Mouse (Mus musculus) neutrophil, adult 83 days (primary cell): Measurements from ENCODE around the gene Perp. TPM values are rescaled to one million over a fixed set of nuclear protein-coding genes. Genes with fewer than 3 reads are reported as not detected.

Experiments used
- total RNA-seq, 2 experiments: library from RNA; stranded (reverse); gene quantifications; one replicate each; pipeline ENCODE4 v1.2.4; 2023

Perp gene
- total RNA-seq, result 10 to 100 TPM; 32.8 to 34.1 TPM

GRCm38 (mm10) chr10:18844441-18845286, at the start of gene Perp:
Gene Perp, plus strand, starts transcription at chr10:18845020.

Other genes starting within 250 kb of the Perp start
- gene Arfgef3, start 101.1 kb upstream of the Perp start, total RNA-seq, result under 1 TPM; 0.09 to 0.11 TPM
- not detected for gene Gm4922, start 58.2 kb upstream of the Perp start, total RNA-seq
- gene Tnfaip3, start 170.6 kb downstream of the Perp start, total RNA-seq, result 100 to 1,000 TPM; 394 to 538 TPM